Mouse (Mus musculus): Measurements from ENCODE around the gene Atpaf1. TPM values are rescaled to one million over a fixed set of nuclear protein-coding genes. Genes with fewer than 3 reads are reported as not detected.

The Atpaf1 gene
- polyA plus RNA-seq, 1 experiment from 2014 or later: 65.5 TPM

GRCm38 (mm10) chr4:115821928-115822327, 37.3 kb downstream of the Atpaf1 start:
- H3K27me3 ChIP-seq (ENCODE audit: control insufficient read depth, insufficient read depth, low read length): no peaks in the 10 kb centered on the region
- H3K4me1 ChIP-seq (ENCODE audit: control insufficient read depth, insufficient read depth, low read length): peaks cover 31% of the 10 kb centered on the region
- H3K9me3 ChIP-seq (replicated peaks; ENCODE audit: control insufficient read depth, low read length): no peaks in the 10 kb centered on the region
- ATAC-seq (replicated peaks; ENCODE audit: extremely low read depth, insufficient read depth, low FRiP score): peak; percentile 53; the same call in 1 of the 2 replicates
- WGBS: 18% methylated on average over 3 of the region's 3 CpGs
- H3K4me3 ChIP-seq (ENCODE audit: low read length): no peak overlapping the region
- H3K36me3 ChIP-seq (ENCODE audit: control insufficient read depth, insufficient read depth): peaks cover 11% of the 10 kb centered on the region
- peak overlapping the region; percentile 27; the same call in 1 of the 2 replicates for H3K27ac ChIP-seq (ENCODE audit: low read length)
- H3K4me2 ChIP-seq (ENCODE audit: low read depth, low read length): no peak overlapping the region
- H3K9ac ChIP-seq (ENCODE audit: low read length): no peak overlapping the region

GRCm38 (mm10) chr4:115824178-115824577, 39.6 kb downstream of the Atpaf1 start:
- no peak for ATAC-seq (replicated peaks; ENCODE audit: extremely low read depth, insufficient read depth, low FRiP score)
- Histone ChIP-seq H3K27me3 (ENCODE audit: control insufficient read depth, insufficient read depth, low read length) (no peaks in the 10 kb centered on the region), H3K9me3 (replicated peaks; ENCODE audit: control insufficient read depth, low read length) (no peaks in the 10 kb centered on the region), H3K4me2 (ENCODE audit: low read depth, low read length) (no peak overlapping the region), H3K27ac (ENCODE audit: low read length) (peak overlapping the region; percentile 71), H3K9ac (ENCODE audit: low read length) (no peak overlapping the region), H3K36me3 (ENCODE audit: control insufficient read depth, insufficient read depth) (peaks cover 5% of the 10 kb centered on the region), H3K4me3 (ENCODE audit: low read length) (no peak overlapping the region), H3K4me1 (ENCODE audit: control insufficient read depth, insufficient read depth, low read length) (peaks cover 36% of the 10 kb centered on the region)
- WGBS: 54% methylated on average over 2 of the region's 2 CpGs

GRCm38 (mm10) chr4:115825271-115825670, 40.7 kb downstream of the Atpaf1 start:
- ATAC-seq (replicated peaks; ENCODE audit: extremely low read depth, insufficient read depth, low FRiP score): no peak
- Histone ChIP-seq H3K36me3 (ENCODE audit: control insufficient read depth, insufficient read depth) (peaks cover under 1% of the 10 kb centered on the region), H3K4me3 (ENCODE audit: low read length) (no peak overlapping the region), H3K27me3 (ENCODE audit: control insufficient read depth, insufficient read depth, low read length) (no peaks in the 10 kb centered on the region), H3K4me2 (ENCODE audit: low read depth, low read length) (no peak overlapping the region), H3K9me3 (replicated peaks; ENCODE audit: control insufficient read depth, low read length) (no peaks in the 10 kb centered on the region), H3K27ac (ENCODE audit: low read length) (no peak overlapping the region), H3K9ac (ENCODE audit: low read length) (no peak overlapping the region), H3K4me1 (ENCODE audit: control insufficient read depth, insufficient read depth, low read length) (peaks cover 36% of the 10 kb centered on the region)
- WGBS: 68% methylated on average over 2 of the region's 2 CpGs

- no peak overlapping the region for H3K9ac ChIP-seq (ENCODE audit: low read length)
- H3K4me3 ChIP-seq (ENCODE audit: low read length): no peak overlapping the region; the same call in 1 of the 2 replicates
- 67% methylated on average over 3 of the region's 3 CpGs for WGBS
- no peaks in the 10 kb centered on the region for H3K9me3 ChIP-seq (replicated peaks; ENCODE audit: control insufficient read depth, low read length)
- no peak overlapping the region for H3K27ac ChIP-seq (ENCODE audit: low read length)
- peak overlapping the region; percentile 65 for H3K4me2 ChIP-seq (ENCODE audit: low read depth, low read length)
- H3K36me3 ChIP-seq (ENCODE audit: control insufficient read depth, insufficient read depth): peaks cover 10% of the 10 kb centered on the region
- H3K27me3 ChIP-seq (ENCODE audit: control insufficient read depth, insufficient read depth, low read length): no peaks in the 10 kb centered on the region
- H3K4me1 ChIP-seq (ENCODE audit: control insufficient read depth, insufficient read depth, low read length): peaks cover 25% of the 10 kb centered on the region
- no peak for ATAC-seq (replicated peaks; ENCODE audit: extremely low read depth, insufficient read depth, low FRiP score)
Observed at GRCm38 (mm10) chr4:115827066-115827465, 42.5 kb downstream of the Atpaf1 start.

- Histone ChIP-seq H3K4me3 (ENCODE audit: low read length) (peak overlapping the region; percentile 83), H3K4me1 (ENCODE audit: control insufficient read depth, insufficient read depth, low read length) (peaks cover 20% of the 10 kb centered on the region), H3K27me3 (ENCODE audit: control insufficient read depth, insufficient read depth, low read length) (no peaks in the 10 kb centered on the region), H3K36me3 (ENCODE audit: control insufficient read depth, insufficient read depth) (peaks cover 12% of the 10 kb centered on the region), H3K9ac (ENCODE audit: low read length) (peak overlapping the region; percentile 87), H3K9me3 (replicated peaks; ENCODE audit: control insufficient read depth, low read length) (no peaks in the 10 kb centered on the region), H3K4me2 (ENCODE audit: low read depth, low read length) (peak overlapping the region; percentile 65), H3K27ac (ENCODE audit: low read length) (peak overlapping the region; percentile 91)
- ATAC-seq (replicated peaks; ENCODE audit: extremely low read depth, insufficient read depth, low FRiP score): no peak
- whole genome bisulfite sequencing: 3% methylated on average over 4 of the region's 4 CpGs
Observed at GRCm38 (mm10) chr4:115827535-115827887, 42.9 kb downstream of the Atpaf1 start.

GRCm38 (mm10) chr4:115827888-115828571, 43.4 kb downstream of the Atpaf1 start, which contains the start of gene Mob3c:
Mob3c (plus strand) TSS chr4:115828092.
- Histone ChIP-seq H3K9ac (ENCODE audit: low read length) (peak within 1 kb of the TSS; percentile 87), H3K4me2 (ENCODE audit: low read depth, low read length) (peak within 1 kb of the TSS; percentile 65), H3K27me3 (ENCODE audit: control insufficient read depth, insufficient read depth, low read length) (no peaks in the 10 kb centered on the region), H3K4me1 (ENCODE audit: control insufficient read depth, insufficient read depth, low read length) (peaks cover 19% of the 10 kb centered on the region), H3K4me3 (ENCODE audit: low read length) (peak within 1 kb of the TSS; percentile 83), H3K36me3 (ENCODE audit: control insufficient read depth, insufficient read depth) (peaks cover 12% of the 10 kb centered on the region), H3K9me3 (replicated peaks; ENCODE audit: control insufficient read depth, low read length) (no peaks in the 10 kb centered on the region), H3K27ac (ENCODE audit: low read length) (peak within 1 kb of the TSS; percentile 91)
- ATAC-seq (replicated peaks; ENCODE audit: extremely low read depth, insufficient read depth, low FRiP score): peak; percentile 90
- under 1% methylated on average over 57 of the region's 57 CpGs for WGBS

- H3K4me3 ChIP-seq (ENCODE audit: low read length): peak overlapping the region; percentile 83
- H3K36me3 ChIP-seq (ENCODE audit: control insufficient read depth, insufficient read depth): peaks cover 12% of the 10 kb centered on the region
- H3K4me2 ChIP-seq (ENCODE audit: low read depth, low read length): peak overlapping the region; percentile 65
- no peak for ATAC-seq (replicated peaks; ENCODE audit: extremely low read depth, insufficient read depth, low FRiP score)
- 8% methylated on average over 8 of the region's 8 CpGs for WGBS
- no peaks in the 10 kb centered on the region for H3K27me3 ChIP-seq (ENCODE audit: control insufficient read depth, insufficient read depth, low read length)
- H3K27ac ChIP-seq (ENCODE audit: low read length): no peak overlapping the region
- peak overlapping the region; percentile 87 for H3K9ac ChIP-seq (ENCODE audit: low read length)
- peaks cover 16% of the 10 kb centered on the region for H3K4me1 ChIP-seq (ENCODE audit: control insufficient read depth, insufficient read depth, low read length)
- H3K9me3 ChIP-seq (replicated peaks; ENCODE audit: control insufficient read depth, low read length): no peaks in the 10 kb centered on the region
Observed at GRCm38 (mm10) chr4:115828572-115828902, 43.9 kb downstream of the Atpaf1 start.

GRCm38 (mm10) chr4:115830491-115830890, 45.9 kb downstream of the Atpaf1 start:
- Histone ChIP-seq H3K27ac (ENCODE audit: low read length) (peak overlapping the region; percentile 18; the same call in 1 of the 2 replicates), H3K9me3 (replicated peaks; ENCODE audit: control insufficient read depth, low read length) (no peaks in the 10 kb centered on the region), H3K4me2 (ENCODE audit: low read depth, low read length) (no peak overlapping the region), H3K36me3 (ENCODE audit: control insufficient read depth, insufficient read depth) (peaks cover 12% of the 10 kb centered on the region), H3K27me3 (ENCODE audit: control insufficient read depth, insufficient read depth, low read length) (no peaks in the 10 kb centered on the region), H3K9ac (ENCODE audit: low read length) (no peak overlapping the region), H3K4me1 (ENCODE audit: control insufficient read depth, insufficient read depth, low read length) (0 out of 2 replicates have a peak, but pooled peaks cover 4% of the 10 kb centered on the region), H3K4me3 (ENCODE audit: low read length) (no peak overlapping the region)
- no peak for ATAC-seq (replicated peaks; ENCODE audit: extremely low read depth, insufficient read depth, low FRiP score)
- 72% methylated on average over 5 of the region's 5 CpGs for WGBS

GRCm38 (mm10) chr4:115831221-115831620, 46.6 kb downstream of the Atpaf1 start:
- 0 out of 2 replicates have a peak, but pooled peaks cover 4% of the 10 kb centered on the region for H3K4me1 ChIP-seq (ENCODE audit: control insufficient read depth, insufficient read depth, low read length)
- peaks cover 12% of the 10 kb centered on the region for H3K36me3 ChIP-seq (ENCODE audit: control insufficient read depth, insufficient read depth)
- H3K27me3 ChIP-seq (ENCODE audit: control insufficient read depth, insufficient read depth, low read length): no peaks in the 10 kb centered on the region
- 92% methylated on average over 22 of the region's 22 CpGs for WGBS
- no peak overlapping the region for H3K4me3 ChIP-seq (ENCODE audit: low read length)
- no peak overlapping the region for H3K4me2 ChIP-seq (ENCODE audit: low read depth, low read length)
- H3K9me3 ChIP-seq (replicated peaks; ENCODE audit: control insufficient read depth, low read length): no peaks in the 10 kb centered on the region
- no peak overlapping the region for H3K27ac ChIP-seq (ENCODE audit: low read length)
- no peak overlapping the region for H3K9ac ChIP-seq (ENCODE audit: low read length)
- no peak for ATAC-seq (replicated peaks; ENCODE audit: extremely low read depth, insufficient read depth, low FRiP score)

Measured in heart, embryonic 16.5 days (tissue).